Mouse (Mus musculus) kidney, adult 2 months (tissue): Measurements from ENCODE around the gene Plekhm2.

Experiments used
- CTCF ChIP-seq: fragments of 200-500 bp; conservative IDR thresholded peaks from 2 replicates; pipeline ENCODE4 v1.5.1; 2011; ENCODE audit warnings: low read depth, mild to moderate bottlenecking, control low read depth, low read length, moderate library complexity, mixed read lengths; ENCODE audit not compliant: insufficient read depth, insufficient read length
- POLR2A ChIP-seq: fragments of 200-500 bp; IDR thresholded peaks from one replicate; pipeline ENCODE4 v1.6.1; 2011; ENCODE audit warnings: low read depth, low read length, control low read depth

DNA sequence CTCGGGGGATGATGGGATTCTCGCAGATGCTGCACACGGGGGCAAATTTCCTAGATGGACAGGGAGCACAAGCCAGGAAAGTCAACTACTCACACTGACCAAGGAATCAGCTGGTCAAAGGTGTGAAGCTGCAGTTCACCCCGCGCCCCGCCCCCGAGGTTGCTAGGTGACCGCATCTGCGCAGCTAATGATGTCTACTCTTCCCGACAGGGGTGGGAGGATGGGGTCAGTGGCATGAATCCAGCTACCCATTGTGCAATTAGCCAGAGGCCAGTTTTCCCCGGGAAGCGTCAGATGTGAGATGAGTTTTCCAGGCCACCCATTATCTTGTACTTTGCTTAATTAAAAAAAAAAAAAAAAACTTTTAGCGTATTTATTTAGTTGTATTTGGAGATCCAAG, 83.6 kb downstream of the Plekhm2 start:
- no peak for TF ChIP-seq CTCF
- TF ChIP-seq POLR2A = no peak
